Mouse (Mus musculus) testis, adult 2 months (tissue): Measurements from ENCODE around the gene M1ap.

Experiments
- CTCF ChIP-seq: fragments of 200-500 bp; IDR thresholded peaks from 2 replicates; pipeline ENCODE4 v1.5.1; 2012; ENCODE audit warnings: low read depth, mild to moderate bottlenecking, inconsistent platforms, low read length, moderate library complexity; ENCODE audit not compliant: control insufficient read depth, insufficient read depth, insufficient replicate concordance
- POLR2A ChIP-seq: fragments of 200-500 bp; IDR thresholded peaks from 2 replicates; pipeline ENCODE4 v1.6.1; 2012; ENCODE audit warnings: low read depth, mild to moderate bottlenecking, inconsistent platforms, low read length, moderate library complexity; ENCODE audit not compliant: control insufficient read depth

DNA sequence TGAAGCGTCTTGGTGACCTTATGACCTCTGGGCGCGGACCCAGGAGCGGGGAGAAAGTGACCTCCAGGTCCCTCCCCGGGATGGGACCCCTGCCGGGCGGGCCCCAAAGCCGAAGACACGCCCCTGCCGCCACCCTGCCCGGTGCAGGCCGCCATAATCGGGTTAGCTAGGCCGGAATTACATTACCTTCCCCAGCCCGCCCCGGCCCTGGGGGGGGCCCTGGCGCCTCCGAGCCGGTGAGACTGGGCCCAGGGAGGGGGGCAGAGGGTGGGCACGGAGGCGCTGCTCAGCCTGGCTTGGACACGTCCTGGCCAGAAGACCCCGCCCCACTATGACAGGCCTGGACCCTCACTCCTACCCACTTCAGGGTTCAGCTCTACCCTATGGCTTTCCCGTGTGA, 124.5 kb downstream of the M1ap start:
- TF ChIP-seq CTCF (no peak), POLR2A (no peak)
